Mouse (Mus musculus) ES-Bruce4 (cell line): ENCODE data around the gene Irf2.

Experiments used
- CTCF ChIP-seq: IDR thresholded peaks from one replicate; pipeline ENCODE4 v1.8.1; 2011; ENCODE audit warnings: low read depth, low read length
- POLR2A ChIP-seq: IDR thresholded peaks from one replicate; pipeline ENCODE4 v1.8.1; 2011; ENCODE audit warnings: low read length; ENCODE audit not compliant: insufficient read depth

- TF ChIP-seq CTCF (no peak), POLR2A (no peak)
Observed at GRCm38 (mm10) chr8:46690111-46690510, 49.4 kb upstream of the Irf2 start.
